Mouse (Mus musculus) neural tube, embryonic 14.5 days (tissue): ENCODE data around the gene Xlr3a. TPM values are rescaled to one million over a fixed set of nuclear protein-coding genes. Genes with fewer than 3 reads are reported as not detected.
A peak's percentile ranks its signal among the peaks of the same experiment; 100 is the strongest.

ENCODE experiments used
- ATAC-seq: fragments of 200-750 bp; cut with Nextera tagmentation; 2 replicates; pipeline ENCODE4 v1.8.0; 2017; ENCODE audit warnings: low read depth, mild to moderate bottlenecking, moderate TSS enrichment, moderate library complexity
- H3K27ac ChIP-seq: fragments of 300-500 bp; sonication (generic); 2 replicates; pipeline ENCODE4 v1.5.1; 2014; ENCODE audit warnings: low read depth, mild to moderate bottlenecking, control low read depth, low read length, moderate library complexity, mixed read lengths
- H3K27me3 ChIP-seq: fragments of 300-500 bp; sonication (generic); 2 replicates; pipeline ENCODE4 v1.6.1; 2014; ENCODE audit warnings: low read length; ENCODE audit not compliant: control insufficient read depth, insufficient read depth
- H3K36me3 ChIP-seq: fragments of 300-500 bp; sonication (generic); 2 replicates; pipeline ENCODE4 v1.6.1; 2014; ENCODE audit warnings: low read length, mixed read lengths; ENCODE audit not compliant: control insufficient read depth, insufficient read depth
- H3K4me1 ChIP-seq: fragments of 300-500 bp; sonication (generic); 2 replicates; pipeline ENCODE4 v1.6.1; 2014; ENCODE audit warnings: low read length; ENCODE audit not compliant: control insufficient read depth, insufficient read depth
- H3K4me2 ChIP-seq: fragments of 300-500 bp; sonication (generic); 2 replicates; pipeline ENCODE4 v1.6.1; 2014; ENCODE audit warnings: mild to moderate bottlenecking, low read depth, low read length, control low read depth
- H3K4me3 ChIP-seq: fragments of 300-500 bp; sonication (generic); 2 replicates; pipeline ENCODE4 v1.5.1; 2014; ENCODE audit warnings: low read depth, low read length, control low read depth, mixed read lengths
- H3K9ac ChIP-seq: fragments of 300-500 bp; sonication (generic); replicated peaks from 2 replicates; pipeline ENCODE4 v1.6.1; 2014; ENCODE audit warnings: low read depth, mild to moderate bottlenecking, control low read depth, low read length, mixed read lengths
- H3K9me3 ChIP-seq: fragments of 300-500 bp; sonication (generic); 2 replicates; pipeline ENCODE4 v1.6.1; 2016; ENCODE audit warnings: low read length; ENCODE audit not compliant: control insufficient read depth
- WGBS: fragments of 180-500 bp; shearing (Covaris S2); extraction: QIAGEN DNeasy Blood & Tissue Kit; methylation state at CpG from one replicate; pipeline ENCODE4 v1.1.7; 2014; 5-methylcytosine and 5-hydroxymethylcytosine counted together
- polyA plus RNA-seq: library from polyadenylated mRNA; unstranded; fragments of >200 nt; fragmentation: Nextera tagmentation; extraction: Ambion mirVana; gene quantifications from 2 replicates; pipeline ENCODE4 v1.2.1, GENCODE M21; 2014

Xlr3a gene
- polyA plus RNA-seq, 1 experiment from 2014 or later: 2.7 TPM

DNA sequence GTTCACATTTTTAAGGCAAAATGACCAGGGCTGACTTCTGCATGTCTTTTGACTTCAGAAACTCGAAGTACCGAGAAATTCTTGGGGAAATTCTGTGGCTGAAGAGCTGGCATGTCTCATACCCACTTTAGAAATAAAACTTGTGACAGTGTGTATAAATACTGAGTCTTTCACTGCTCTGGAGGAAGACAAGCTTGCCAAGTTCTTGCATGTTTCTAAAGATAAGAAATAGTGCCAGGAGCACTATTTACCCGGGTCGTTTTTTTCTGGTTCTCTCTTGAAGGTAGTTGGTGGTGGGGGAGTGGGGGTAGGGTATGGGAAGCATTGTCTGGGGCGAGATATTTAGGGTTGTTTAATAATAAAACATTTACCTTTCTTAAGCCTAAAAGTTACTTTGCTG, 34.6 kb downstream of the Xlr3a start:
- Histone ChIP-seq H3K36me3 (no peaks in the 10 kb centered on the region), H3K9me3 (no peaks in the 10 kb centered on the region), H3K27ac (no peak overlapping the region), H3K4me3 (no peak overlapping the region), H3K9ac (no peak overlapping the region), H3K4me2 (no peak overlapping the region), H3K4me1 (no peaks in the 10 kb centered on the region), H3K27me3 (no peaks in the 10 kb centered on the region)
- ATAC-seq: no peak
- 49% methylated on average over 5 of the region's 5 CpGs for WGBS

DNA sequence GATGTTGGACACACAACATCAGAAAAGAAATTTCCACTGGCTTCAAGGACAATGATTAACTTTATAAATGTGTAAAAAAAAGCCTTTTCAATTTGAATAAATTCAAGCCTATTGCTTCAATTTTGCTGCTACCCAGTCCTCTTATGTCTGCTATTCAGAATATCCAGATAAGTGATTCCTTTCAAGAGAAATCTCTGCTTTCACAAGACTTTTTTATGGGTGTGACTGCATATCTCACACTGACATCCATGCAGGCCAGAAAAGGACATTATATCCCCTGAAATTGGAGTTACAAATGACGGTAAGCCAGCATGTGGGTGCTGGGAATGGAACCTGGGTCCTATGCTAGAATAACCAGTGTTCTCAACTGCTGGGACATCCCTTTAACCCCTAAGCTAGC, 35.4 kb downstream of the Xlr3a start:
- no peak overlapping the region for H3K27ac ChIP-seq
- ATAC-seq: no peak
- 92% methylated on average over 1 of the region's 1 CpGs for WGBS
- no peaks in the 10 kb centered on the region for H3K4me1 ChIP-seq
- no peaks in the 10 kb centered on the region for H3K9me3 ChIP-seq
- H3K36me3 ChIP-seq: no peaks in the 10 kb centered on the region
- no peak overlapping the region for H3K9ac ChIP-seq
- no peaks in the 10 kb centered on the region for H3K27me3 ChIP-seq
- no peak overlapping the region for H3K4me2 ChIP-seq
- H3K4me3 ChIP-seq: no peak overlapping the region

DNA sequence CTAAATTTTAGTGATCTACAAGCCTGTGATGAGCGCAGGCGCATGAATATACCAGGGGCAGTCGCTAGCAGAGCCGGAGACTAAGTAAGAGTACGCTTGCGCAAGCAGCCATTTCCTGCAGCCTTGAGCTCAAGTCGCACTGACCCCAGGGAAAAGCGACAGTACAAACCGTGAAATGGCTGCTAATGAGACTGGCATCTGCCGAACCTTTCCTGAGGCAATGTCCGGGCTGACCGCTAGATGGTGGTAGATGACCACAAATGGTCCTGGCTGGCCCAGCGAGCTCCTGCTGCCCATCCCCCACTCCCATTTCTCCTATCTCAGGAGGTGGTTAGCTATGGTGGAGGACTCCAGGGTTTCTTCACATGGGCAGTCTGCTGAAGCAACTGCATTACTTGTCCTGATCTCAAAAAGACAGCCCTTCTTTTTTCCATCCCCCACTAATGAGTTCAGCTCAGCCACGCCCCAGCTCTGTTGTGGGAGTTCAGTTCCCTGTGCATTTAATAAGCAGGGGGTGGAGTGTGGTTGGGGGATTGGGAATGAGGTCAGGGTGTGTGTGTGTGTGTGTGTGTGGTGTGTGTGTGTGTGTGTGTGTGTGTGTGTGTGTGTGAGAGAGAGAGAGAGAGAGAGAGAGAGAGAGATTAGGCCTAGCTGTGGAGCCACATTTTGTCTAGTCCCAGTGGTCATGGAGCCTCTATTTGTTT, 42.9 kb downstream of the Xlr3a start:
- Histone ChIP-seq H3K9ac (no peak overlapping the region), H3K27ac (no peak overlapping the region)
- WGBS: 9% methylated on average over 14 of the region's 14 CpGs

GRCm38 (mm10) chrX:73039666-73040065, 57.2 kb downstream of the Xlr3a start:
- H3K27me3 ChIP-seq: no peaks in the 10 kb centered on the region
- H3K9me3 ChIP-seq: no peaks in the 10 kb centered on the region
- H3K27ac ChIP-seq: no peak overlapping the region
- H3K4me3 ChIP-seq: no peak overlapping the region
- no peak for ATAC-seq
- no peak overlapping the region for H3K4me2 ChIP-seq
- no peaks in the 10 kb centered on the region for H3K4me1 ChIP-seq
- H3K9ac ChIP-seq: no peak overlapping the region
- no peaks in the 10 kb centered on the region for H3K36me3 ChIP-seq
- 82% methylated on average over 12 of the region's 12 CpGs for WGBS

More for the DNA sequence above, 42.9 kb downstream of the Xlr3a start:
- Histone ChIP-seq H3K9me3 (no peaks in the 10 kb centered on the region), H3K36me3 (no peaks in the 10 kb centered on the region), H3K4me1 (no peaks in the 10 kb centered on the region), H3K27me3 (no peaks in the 10 kb centered on the region), H3K4me2 (0 out of 2 replicates have a peak overlapping the region, but pooled peaks have one; percentile 17), H3K4me3 (no peak overlapping the region)
- peak; percentile 99 for ATAC-seq

DNA sequence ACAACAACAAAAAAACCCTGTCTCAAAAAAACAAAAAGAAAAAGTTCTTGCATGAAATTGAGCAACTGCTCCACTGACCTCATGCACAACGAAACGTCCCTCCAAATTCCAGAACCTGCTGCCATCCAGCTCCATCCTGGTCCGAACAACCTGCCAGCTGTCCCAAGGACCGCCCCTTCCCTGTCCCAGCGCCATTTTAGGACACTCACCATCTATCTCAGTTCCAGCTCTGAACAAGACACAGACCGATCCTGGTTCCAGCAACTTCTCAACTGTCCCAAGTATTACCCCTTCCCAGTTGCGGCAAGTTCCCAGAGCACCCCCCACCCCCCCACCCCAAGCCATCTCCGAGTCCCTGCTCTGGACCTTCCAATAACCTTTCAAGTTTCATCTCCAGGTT, 58.1 kb downstream of the Xlr3a start:
- H3K9ac ChIP-seq: no peak overlapping the region
- no peaks in the 10 kb centered on the region for H3K4me1 ChIP-seq
- H3K36me3 ChIP-seq: no peaks in the 10 kb centered on the region
- H3K9me3 ChIP-seq: no peaks in the 10 kb centered on the region
- 82% methylated on average over 8 of the region's 8 CpGs for WGBS
- H3K4me2 ChIP-seq: no peak overlapping the region
- ATAC-seq: no peak
- H3K4me3 ChIP-seq: no peak overlapping the region
- H3K27me3 ChIP-seq: no peaks in the 10 kb centered on the region
- H3K27ac ChIP-seq: no peak overlapping the region

GRCm38 (mm10) chrX:73037003-73037402, 59.9 kb downstream of the Xlr3a start, which contains the start of gene Pnma5:
Pnma5 (minus strand) TSS chrX:73037103.
- Histone ChIP-seq H3K9me3 (no peaks in the 10 kb centered on the region), H3K4me3 (no peak within 1 kb of the TSS), H3K9ac (no peak within 1 kb of the TSS), H3K27me3 (no peaks in the 10 kb centered on the region), H3K4me1 (no peaks in the 10 kb centered on the region), H3K27ac (no peak within 1 kb of the TSS), H3K4me2 (no peak within 1 kb of the TSS), H3K36me3 (no peaks in the 10 kb centered on the region)
- ATAC-seq: no peak
- WGBS: 74% methylated on average over 1 of the region's 1 CpGs

Other genes starting within 250 kb of the Xlr3a start
- gene Cetn2, start 178.7 kb downstream of the Xlr3a start, polyA plus RNA-seq: 62.6 and 80.1 TPM in 2 replicates
- 49.6 and 56.1 TPM in 2 replicates for gene Nsdhl, start 178.5 kb downstream of the Xlr3a start, polyA plus RNA-seq
- gene Zfp185, start 109.8 kb downstream of the Xlr3a start, polyA plus RNA-seq: 0.45 and 0.83 TPM in 2 replicates
- 0.12 and 0.19 TPM in 2 replicates for gene Pnma5, start 60.0 kb downstream of the Xlr3a start, polyA plus RNA-seq
- 2.2 and 4.6 TPM in 2 replicates for gene Pnma3, start 32.3 kb downstream of the Xlr3a start, polyA plus RNA-seq
- 0.33 TPM in 1 of 2 replicates, not detected in the other for gene Xlr4a, start 14.6 kb downstream of the Xlr3a start, polyA plus RNA-seq
- 0.70 TPM in 1 of 2 replicates, not detected in the other for gene Gm14685, start 20.0 kb upstream of the Xlr3a start, polyA plus RNA-seq
- not detected in 2 replicates for gene Xlr5b, start 51.7 kb upstream of the Xlr3a start, polyA plus RNA-seq
- gene DXBay18, start 52.4 kb upstream of the Xlr3a start, polyA plus RNA-seq: 0.52 TPM in 1 of 2 replicates, not detected in the other
- gene Spin2d, start 79.9 kb upstream of the Xlr3a start, polyA plus RNA-seq: not detected in 2 replicates
- gene Xlr3b, start 95.1 kb upstream of the Xlr3a start, polyA plus RNA-seq: 13.9 and 14.5 TPM in 2 replicates
- 0.55 TPM in 1 of 2 replicates, not detected in the other for gene Xlr4b, start 117.2 kb upstream of the Xlr3a start, polyA plus RNA-seq
- gene F8a, start 131.2 kb upstream of the Xlr3a start, polyA plus RNA-seq: 32.0 and 34.1 TPM in 2 replicates
- gene Xlr4c, start 146.0 kb upstream of the Xlr3a start, polyA plus RNA-seq: not detected in 2 replicates
- 0.73 TPM in 1 of 2 replicates, not detected in the other for gene Xlr3c, start 168.3 kb upstream of the Xlr3a start, polyA plus RNA-seq
- gene Xlr5a, start 195.9 kb upstream of the Xlr3a start, polyA plus RNA-seq: not detected in 2 replicates
- gene Xlr5c, start 195.9 kb upstream of the Xlr3a start, polyA plus RNA-seq: not detected in 2 replicates
- not detected in 2 replicates for gene Gm45015, start 239.7 kb upstream of the Xlr3a start, polyA plus RNA-seq
- gene Zfp275, start 245.5 kb upstream of the Xlr3a start, polyA plus RNA-seq: 12.9 and 15.3 TPM in 2 replicates